18 mouse cellular contexts compared by ENCODE assay signal in the genomic region with DNA sequence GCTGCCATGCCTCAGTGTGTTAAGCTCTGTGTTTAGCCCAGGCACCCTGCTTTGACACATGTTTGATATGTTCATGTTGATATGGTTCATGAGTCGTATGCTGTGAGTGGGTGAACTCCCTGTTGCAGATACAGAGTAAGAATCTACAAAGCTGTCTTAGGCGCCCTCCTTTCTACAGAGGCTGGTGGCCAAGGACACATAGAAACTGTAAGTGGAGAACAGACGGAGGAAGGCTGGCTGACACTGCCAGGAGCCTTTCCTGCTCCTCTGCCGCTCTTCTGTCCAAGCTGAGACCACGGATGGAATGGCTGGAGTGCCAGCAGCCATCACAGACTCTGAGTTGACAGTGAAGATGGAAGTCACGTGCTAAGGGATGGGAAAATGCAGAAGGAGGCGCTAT.
A peak's percentile ranks its signal among the peaks of the same experiment; 100 is the strongest.
DNase-seq lines count a peak whose midpoint lies in the region; ATAC-seq and TF ChIP-seq lines count a peak whose summit lies in the region.
"Had no signal": no experiment of that assay in that cellular context is flagged by ENCODE, and none has a peak within 500 bp of the region (broad histone marks: within the 10 kb centered on the region; RNA-seq: fewer than 3 reads in every experiment).

No protein-coding gene starts in this region.

- WGBS in kidney, embryonic 15.5 days = 82% methylated on average over 7 of the region's 7 CpGs
- whole genome bisulfite sequencing in lung, postnatal 0 days = 69% methylated on average over 7 of the region's 7 CpGs

- no peak overlapping the region for H3K9ac ChIP-seq in kidney, embryonic 15.5 days
- no peak overlapping the region for H3K9ac ChIP-seq in lung, postnatal 0 days (replicated peaks; ENCODE audit: low read depth)
- H3K9ac ChIP-seq: embryonic facial prominence, embryonic 15.5 days; heart, embryonic 12.5 days; hindbrain, embryonic 12.5 days had no signal

- peak; percentile 55 for DNase-seq in heart, adult 11 months
- DNase-seq in heart, adult 18-20 months = no peak
- no peak for DNase-seq in kidney, adult 11 months
- DNase-seq in lung, postnatal 0 days (ENCODE audit: low spot score) = no peak
- DNase-seq in lung, postnatal 25 days (ENCODE audit: low spot score) = no peak
- DNase-seq in spleen, adult 12 weeks (ENCODE audit: low spot score) = no peak
- DNase-seq: cerebellum, adult 11 months; cerebellum, adult 8-10 months; cerebellum, postnatal 14 days; embryo, embryonic 11 days had no signal

- no peak overlapping the region for H3K4me2 ChIP-seq in kidney, embryonic 15.5 days
- H3K4me2 ChIP-seq in lung, postnatal 0 days (replicated peaks; ENCODE audit: low read depth, low read length) = no peak overlapping the region
- H3K4me2 ChIP-seq: embryonic facial prominence, embryonic 15.5 days; heart, embryonic 12.5 days; hindbrain, embryonic 12.5 days had no signal

- ATAC-seq in kidney, embryonic 15.5 days (replicated peaks; ENCODE audit: low FRiP score) = no peak
- ATAC-seq in lung, postnatal 0 days = no peak
- ATAC-seq: forebrain, embryonic 14.5 days; hindbrain, postnatal 0 days had no signal

- no peaks in the 10 kb centered on the region for H3K9me3 ChIP-seq in kidney, embryonic 15.5 days (replicated peaks)
- H3K9me3 ChIP-seq in lung, postnatal 0 days (ENCODE audit: low read length) = no peaks in the 10 kb centered on the region
- H3K9me3 ChIP-seq: embryonic facial prominence, embryonic 15.5 days; forebrain, embryonic 10.5 days; heart, embryonic 12.5 days; hindbrain, embryonic 12.5 days had no signal

- no peak overlapping the region for H3K4me3 ChIP-seq in kidney, embryonic 15.5 days (replicated peaks)
- no peak overlapping the region for H3K4me3 ChIP-seq in lung, postnatal 0 days (ENCODE audit: low read depth, low read length)
- H3K4me3 ChIP-seq: embryonic facial prominence, embryonic 15.5 days; erythroblast, embryonic 14.5 days; forebrain, embryonic 10.5 days; heart, embryonic 12.5 days; hindbrain, embryonic 12.5 days had no signal

- 0 out of 2 replicates have a peak, but pooled peaks cover 3% of the 10 kb centered on the region for H3K4me1 ChIP-seq in kidney, embryonic 15.5 days
- no peaks in the 10 kb centered on the region for H3K4me1 ChIP-seq in lung, postnatal 0 days (ENCODE audit: insufficient read depth, low read depth, low read length)
- H3K4me1 ChIP-seq: embryonic facial prominence, embryonic 15.5 days; heart, embryonic 12.5 days; hindbrain, embryonic 12.5 days had no signal

- no peaks in the 10 kb centered on the region for H3K27me3 ChIP-seq in kidney, embryonic 15.5 days
- H3K27me3 ChIP-seq in lung, postnatal 0 days (replicated peaks; ENCODE audit: insufficient read depth, low read length) = no peaks in the 10 kb centered on the region
- H3K27me3 ChIP-seq: embryonic facial prominence, embryonic 15.5 days; heart, embryonic 12.5 days; hindbrain, embryonic 12.5 days had no signal

- H3K27ac ChIP-seq in kidney, embryonic 15.5 days = 0 out of 2 replicates have a peak overlapping the region, but pooled peaks have one; percentile 20
- H3K27ac ChIP-seq in lung, postnatal 0 days (ENCODE audit: low read length) = peak overlapping the region; percentile 43; the same call in 1 of the 2 replicates
- H3K27ac ChIP-seq: embryonic facial prominence, embryonic 15.5 days; forebrain, embryonic 10.5 days; hindbrain, embryonic 12.5 days; hindbrain, postnatal 0 days had no signal

- TF ChIP-seq EP300 in lung, postnatal 0 days (IDR thresholded peaks at IDR 0.05) = no peak

- H3K36me3 ChIP-seq in kidney, embryonic 15.5 days = no peaks in the 10 kb centered on the region
- H3K36me3 ChIP-seq in lung, postnatal 0 days (ENCODE audit: insufficient read depth, low read length) = no peaks in the 10 kb centered on the region
- H3K36me3 ChIP-seq: embryonic facial prominence, embryonic 15.5 days; forebrain, embryonic 10.5 days; heart, embryonic 12.5 days; hindbrain, embryonic 12.5 days had no signal

- no peak for TF ChIP-seq CTCF in lung, postnatal 0 days (IDR thresholded peaks at IDR 0.05)
